Mouse (Mus musculus) kidney, embryonic 15.5 days (tissue): Measurements from ENCODE around the gene Rbm7. TPM values are rescaled to one million over a fixed set of nuclear protein-coding genes. Genes with fewer than 3 reads are reported as not detected.

Experiments used
- ATAC-seq: fragments of 200-750 bp; cut with Nextera tagmentation; replicated peaks from 2 replicates; pipeline ENCODE4 v1.8.0; 2017; ENCODE audit warnings: moderate TSS enrichment; ENCODE audit not compliant: low FRiP score
- H3K27ac ChIP-seq: fragments of 300-500 bp; sonication (generic); 2 replicates; pipeline ENCODE4 v1.5.1; 2015; ENCODE audit warnings: mild to moderate bottlenecking, inconsistent platforms
- H3K27me3 ChIP-seq: fragments of 300-500 bp; sonication (generic); 2 replicates; pipeline ENCODE4 v1.6.1; 2015; ENCODE audit warnings: inconsistent platforms
- H3K36me3 ChIP-seq: fragments of 300-500 bp; sonication (generic); 2 replicates; pipeline ENCODE4 v1.6.1; 2015; ENCODE audit warnings: inconsistent platforms
- H3K4me1 ChIP-seq: fragments of 300-500 bp; sonication (generic); 2 replicates; pipeline ENCODE4 v1.6.1; 2015; ENCODE audit warnings: inconsistent platforms
- H3K4me2 ChIP-seq: fragments of 300-500 bp; sonication (generic); 2 replicates; pipeline ENCODE4 v1.6.1; 2015; ENCODE audit warnings: moderate library complexity, mild to moderate bottlenecking, inconsistent platforms
- H3K4me3 ChIP-seq: fragments of 300-500 bp; sonication (generic); replicated peaks from 2 replicates; pipeline ENCODE4 v1.5.1; 2015; ENCODE audit warnings: mild to moderate bottlenecking, inconsistent platforms
- H3K9ac ChIP-seq: fragments of 300-500 bp; sonication (generic); 2 replicates; pipeline ENCODE4 v1.6.1; 2015; ENCODE audit warnings: mild to moderate bottlenecking, inconsistent platforms
- H3K9me3 ChIP-seq: fragments of 300-500 bp; sonication (generic); replicated peaks from 2 replicates; pipeline ENCODE4 v1.6.1; 2016; ENCODE audit warnings: inconsistent platforms
- WGBS: fragments of 180-500 bp; shearing (Covaris S2); methylation state at CpG from one replicate; pipeline ENCODE4 v1.1.7; 2015; ENCODE audit warnings: mixed read lengths; 5-methylcytosine and 5-hydroxymethylcytosine counted together
- microRNA-seq: library from miRNA; unstranded; fragments of <30 nt; microRNA quantifications from one replicate; pipeline ENCODE4, GENCODE M21; 2016
- polyA plus RNA-seq: library from polyadenylated mRNA; unstranded; fragments of >200 nt; fragmentation: Nextera tagmentation; extraction: Ambion mirVana; gene quantifications from 2 replicates; pipeline ENCODE4 v1.2.1, GENCODE M21; 2015

The Rbm7 gene
- polyA plus RNA-seq, 1 experiment from 2014 or later, result 119 TPM

- Histone ChIP-seq H3K4me3 (no peak overlapping the region), H3K4me2 (no peak overlapping the region), H3K9ac (no peak overlapping the region), H3K9me3 (no peaks in the 10 kb centered on the region), H3K27ac (no peak overlapping the region), H3K36me3 (no peaks in the 10 kb centered on the region), H3K27me3 (no peaks in the 10 kb centered on the region), H3K4me1 (no peaks in the 10 kb centered on the region)
- ATAC-seq, result no peak
- 91% methylated on average over 17 of the region's 17 CpGs for WGBS
Measured at GRCm38 (mm10) chr9:48450066-48450465, 45.0 kb downstream of the Rbm7 start.

GRCm38 (mm10) chr9:48447783-48448209, 47.3 kb downstream of the Rbm7 start:
- Histone ChIP-seq H3K27ac (no peak overlapping the region), H3K4me2 (no peak overlapping the region), H3K4me3 (no peak overlapping the region), H3K4me1 (no peaks in the 10 kb centered on the region), H3K27me3 (no peaks in the 10 kb centered on the region), H3K9ac (no peak overlapping the region), H3K36me3 (no peaks in the 10 kb centered on the region), H3K9me3 (no peaks in the 10 kb centered on the region)
- ATAC-seq, result no peak
- 38% methylated on average over 5 of the region's 5 CpGs for WGBS

GRCm38 (mm10) chr9:48444821-48445220, 50.3 kb downstream of the Rbm7 start:
- Histone ChIP-seq H3K27me3 (no peaks in the 10 kb centered on the region), H3K4me2 (no peak overlapping the region), H3K36me3 (no peaks in the 10 kb centered on the region), H3K4me1 (no peaks in the 10 kb centered on the region), H3K27ac (no peak overlapping the region), H3K9ac (no peak overlapping the region), H3K4me3 (no peak overlapping the region), H3K9me3 (no peaks in the 10 kb centered on the region)
- ATAC-seq, result no peak
- WGBS, result 48% methylated on average over 2 of the region's 2 CpGs

GRCm38 (mm10) chr9:48443873-48444272, 51.2 kb downstream of the Rbm7 start:
- no peaks in the 10 kb centered on the region for H3K36me3 ChIP-seq
- no peak for ATAC-seq
- H3K4me1 ChIP-seq, result no peaks in the 10 kb centered on the region
- 73% methylated on average over 1 of the region's 1 CpGs for WGBS
- no peak overlapping the region for H3K27ac ChIP-seq
- H3K4me3 ChIP-seq, result no peak overlapping the region
- H3K4me2 ChIP-seq, result no peak overlapping the region
- no peaks in the 10 kb centered on the region for H3K9me3 ChIP-seq
- H3K9ac ChIP-seq, result no peak overlapping the region
- H3K27me3 ChIP-seq, result no peaks in the 10 kb centered on the region

Small RNAs within 50 kb of the gene (microRNA-seq; reads per million reads assigned to microRNA genes)
- gene Gm23653, result not detected

Other genes with a start within 250 kb of the Rbm7 start
- 2.0 and 2.7 TPM in 2 replicates for gene Nxpe2, start 141.8 kb downstream of the Rbm7 start, polyA plus RNA-seq
- gene Rexo2, start 14.7 kb downstream of the Rbm7 start, polyA plus RNA-seq, result 116 TPM in 2 replicates
- gene Gm5617, start 143 bp upstream of the Rbm7 start, polyA plus RNA-seq, result 33.7 and 38.8 TPM in 2 replicates
- 2.2 and 3.5 TPM in 2 replicates for gene Nnmt, start 109.9 kb upstream of the Rbm7 start, polyA plus RNA-seq